16 mouse cellular contexts compared by ENCODE assay signal in the genomic region with DNA sequence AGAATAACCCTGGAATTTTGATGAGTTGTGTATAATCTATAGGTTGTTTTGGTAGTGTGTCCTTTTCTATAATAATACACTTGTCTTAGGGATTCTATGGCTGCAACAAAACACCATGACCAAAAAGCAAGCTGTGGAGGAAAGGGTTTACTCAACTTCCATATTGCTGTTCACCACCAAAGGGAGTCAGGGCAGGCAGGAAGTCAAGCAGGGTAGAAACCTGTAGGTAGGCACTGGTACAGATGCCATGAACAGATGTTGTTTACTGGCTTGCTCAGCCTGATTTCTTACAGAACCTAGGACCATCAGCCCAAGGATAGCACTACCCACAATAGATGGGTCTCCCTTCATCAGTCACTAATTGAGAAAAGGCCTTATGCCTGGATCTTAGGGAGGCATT.
"Had no signal": no experiment of that assay in that cellular context is flagged by ENCODE, and none has a peak within 500 bp of the region (broad histone marks: within the 10 kb centered on the region; RNA-seq: fewer than 3 reads in every experiment).

No protein-coding gene starts in this region.

- H3K4me2 ChIP-seq: limb, embryonic 13.5 days; liver, embryonic 12.5 days; liver, embryonic 15.5 days; midbrain, embryonic 13.5 days; neural tube, embryonic 13.5 days had no signal

- H3K9me3 ChIP-seq: limb, embryonic 10.5 days; limb, embryonic 13.5 days; liver, embryonic 12.5 days; liver, embryonic 15.5 days; midbrain, embryonic 13.5 days; neural tube, embryonic 13.5 days had no signal

- H3K27ac ChIP-seq: limb, embryonic 10.5 days; limb, embryonic 13.5 days; liver, embryonic 12.5 days; liver, embryonic 15.5 days; midbrain, embryonic 13.5 days; neural tube, embryonic 13.5 days had no signal

- ATAC-seq: liver, embryonic 12.5 days; midbrain, embryonic 13.5 days had no signal

- H3K4me3 ChIP-seq: limb, embryonic 10.5 days; limb, embryonic 13.5 days; liver, embryonic 12.5 days; liver, embryonic 15.5 days; midbrain, embryonic 13.5 days; neural tube, embryonic 13.5 days had no signal

- H3K27me3 ChIP-seq: limb, embryonic 13.5 days; liver, embryonic 12.5 days; liver, embryonic 15.5 days; midbrain, embryonic 13.5 days; neural tube, embryonic 13.5 days had no signal

- H3K4me1 ChIP-seq: limb, embryonic 10.5 days; liver, embryonic 15.5 days; neural tube, embryonic 13.5 days had no signal

- DNase-seq: kidney, adult 18-20 months; kidney, adult 9 months; kidney, postnatal 14 days; kidney, postnatal 4 days; liver; lung, adult 2 months; lung, postnatal 14 days; lung, postnatal 4 days; thymus, adult 18-20 months; thymus, postnatal 25 days had no signal

- H3K9ac ChIP-seq: limb, embryonic 13.5 days; liver, embryonic 12.5 days; liver, embryonic 15.5 days; midbrain, embryonic 13.5 days; neural tube, embryonic 13.5 days had no signal
